Comparison of ENCODE assay signal across 8 mouse cellular contexts in the genomic region with DNA sequence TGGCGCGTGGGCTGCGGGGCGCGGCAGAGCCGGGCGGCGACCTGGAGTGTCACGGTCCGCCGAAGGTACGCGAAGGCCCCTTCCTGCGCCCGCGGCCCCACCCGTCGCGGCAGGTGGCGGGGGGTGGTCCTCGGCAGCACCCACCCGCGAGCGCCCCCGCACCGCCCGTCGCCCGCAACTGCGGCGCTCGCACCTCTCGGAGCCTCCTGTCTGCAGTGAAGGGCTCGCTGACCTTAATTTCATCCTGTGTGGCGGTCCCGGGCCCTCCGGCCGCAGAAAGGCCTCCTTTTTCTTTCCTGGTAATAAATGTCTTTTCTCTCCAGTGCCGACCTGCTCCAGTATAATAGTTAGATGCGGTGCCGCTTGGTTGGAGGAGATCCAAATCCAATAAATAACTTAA. TPM values are rescaled to one million over a fixed set of nuclear protein-coding genes. Genes with fewer than 3 reads are reported as not detected.
DNase-seq lines count a peak whose midpoint lies in the region; ATAC-seq and TF ChIP-seq lines count a peak whose summit lies in the region.

No protein-coding gene starts in this region.

- H3K4me1 ChIP-seq in embryonic facial prominence, embryonic 12.5 days, result peaks cover 30% of the 10 kb centered on the region
- peaks cover 40% of the 10 kb centered on the region for H3K4me1 ChIP-seq in heart, embryonic 16.5 days (ENCODE audit: control insufficient read depth, insufficient read depth, low read length)
- peaks cover 15% of the 10 kb centered on the region for H3K4me1 ChIP-seq in lung, embryonic 14.5 days (ENCODE audit: insufficient read depth)

- peak overlapping the region; percentile 83 for H3K4me3 ChIP-seq in embryonic facial prominence, embryonic 12.5 days
- peak overlapping the region; percentile 88 for H3K4me3 ChIP-seq in heart, embryonic 16.5 days (ENCODE audit: low read length)
- H3K4me3 ChIP-seq in lung, embryonic 14.5 days (ENCODE audit: low read depth, low read length), result peak overlapping the region; percentile 94

- H3K4me2 ChIP-seq in embryonic facial prominence, embryonic 12.5 days (replicated peaks), result peak overlapping the region; percentile 61
- H3K4me2 ChIP-seq in heart, embryonic 16.5 days (ENCODE audit: low read depth, low read length), result peak overlapping the region; percentile 72
- peak overlapping the region; percentile 66 for H3K4me2 ChIP-seq in lung, embryonic 14.5 days

- peak overlapping the region; percentile 86 for H3K27ac ChIP-seq in embryonic facial prominence, embryonic 12.5 days
- peak overlapping the region; percentile 94 for H3K27ac ChIP-seq in heart, embryonic 16.5 days (ENCODE audit: low read length)
- H3K27ac ChIP-seq in lung, embryonic 14.5 days (ENCODE audit: low read depth), result peak overlapping the region; percentile 95

- WGBS in embryonic facial prominence, embryonic 12.5 days, result 2% methylated on average over 28 of the region's 41 CpGs
- 1% methylated on average over 31 of the region's 41 CpGs for WGBS in heart, embryonic 16.5 days
- WGBS in lung, embryonic 14.5 days, result 0% methylated on average over 41 of the region's 41 CpGs

- DNase-seq in B cell, adult 2 months, result peak; percentile 57 to 61
- peak; percentile 44 for DNase-seq in T-cell, adult 2 months (ENCODE audit: low spot score)
- DNase-seq in kidney, postnatal 4 days, result peak; percentile 63 to 72
- DNase-seq in lung, embryonic 14.5 days, result peak; percentile 52
- DNase-seq in right cerebral cortex, adult 2 months (ENCODE audit: low spot score in 2 of 2), result peak; percentile 41 to 50
- DNase-seq in urinary bladder, postnatal 4 days (ENCODE audit: low spot score in 2 of 2), result peak; percentile 37 to 59

- peak; percentile 13; the same call in 1 of the 2 replicates for ATAC-seq in embryonic facial prominence, embryonic 12.5 days (ENCODE audit: insufficient number of reproducible peaks, insufficient read depth, low FRiP score, low TSS enrichment)
- peak; percentile 11; the same call in 1 of the 2 replicates for ATAC-seq in heart, embryonic 16.5 days (replicated peaks; ENCODE audit: extremely low read depth, insufficient read depth, low FRiP score)
- ATAC-seq in lung, embryonic 14.5 days (ENCODE audit: insufficient read depth), result peak; percentile 11; the same call in 1 of the 2 replicates

- H3K27me3 ChIP-seq in embryonic facial prominence, embryonic 12.5 days, result no peaks in the 10 kb centered on the region
- H3K27me3 ChIP-seq in heart, embryonic 16.5 days (ENCODE audit: control insufficient read depth, insufficient read depth, low read length), result no peaks in the 10 kb centered on the region
- no peaks in the 10 kb centered on the region for H3K27me3 ChIP-seq in lung, embryonic 14.5 days (ENCODE audit: insufficient read depth, low read length)

- H3K9ac ChIP-seq in embryonic facial prominence, embryonic 12.5 days, result peak overlapping the region; percentile 90
- H3K9ac ChIP-seq in heart, embryonic 16.5 days (ENCODE audit: low read length), result peak overlapping the region; percentile 97
- H3K9ac ChIP-seq in lung, embryonic 14.5 days, result peak overlapping the region; percentile 94

- H3K9me3 ChIP-seq in embryonic facial prominence, embryonic 12.5 days, result no peaks in the 10 kb centered on the region
- H3K9me3 ChIP-seq in heart, embryonic 16.5 days (replicated peaks; ENCODE audit: control insufficient read depth, low read length), result no peaks in the 10 kb centered on the region
- H3K9me3 ChIP-seq in lung, embryonic 14.5 days (ENCODE audit: low read depth, low read length), result no peaks in the 10 kb centered on the region

- peaks cover 18% of the 10 kb centered on the region for H3K36me3 ChIP-seq in embryonic facial prominence, embryonic 12.5 days
- H3K36me3 ChIP-seq in heart, embryonic 16.5 days (ENCODE audit: control insufficient read depth, insufficient read depth), result 0 out of 2 replicates have a peak, but pooled peaks cover 3% of the 10 kb centered on the region
- H3K36me3 ChIP-seq in lung, embryonic 14.5 days (ENCODE audit: insufficient read depth), result peaks cover 21% of the 10 kb centered on the region

- TF ChIP-seq CTCF in lung, embryonic 14.5 days (IDR thresholded peaks at IDR 0.05; ENCODE audit: low read depth), result no peak

RNA-seq across cellular contexts. Expression of gene Sptan1, which starts 0.5 kb away (rescaled TPM):
- 101 and 103 TPM in 2 replicates for polyA plus RNA-seq in embryonic facial prominence, embryonic 12.5 days (2016; fragmentation: Nextera tagmentation; extraction: Ambion mirVana)
- 93.0 and 113 TPM in 2 replicates for polyA plus RNA-seq in heart, embryonic 16.5 days (2015; fragmentation: Nextera tagmentation; extraction: Ambion mirVana)
- 149 and 154 TPM in 2 replicates for polyA plus RNA-seq in lung, embryonic 14.5 days (2014; fragmentation: Nextera tagmentation; extraction: Ambion mirVana)

RNA-seq across cellular contexts. Expression of gene Gle1, which starts 30.7 kb away (rescaled TPM):
- polyA plus RNA-seq in embryonic facial prominence, embryonic 12.5 days (2016; fragmentation: Nextera tagmentation; extraction: Ambion mirVana), result 69.3 and 72.3 TPM in 2 replicates
- 40.0 and 40.3 TPM in 2 replicates for polyA plus RNA-seq in heart, embryonic 16.5 days (2015; fragmentation: Nextera tagmentation; extraction: Ambion mirVana)
- 59.0 and 64.0 TPM in 2 replicates for polyA plus RNA-seq in lung, embryonic 14.5 days (2014; fragmentation: Nextera tagmentation; extraction: Ambion mirVana)

Comparison
In these comparisons a context has a peak if more than half of its experiments do, and no peak if none do; other contexts are left out.
1. Peak in every context shown above with its lines: DNase-seq, ATAC-seq, H3K4me3 ChIP-seq and H3K27ac ChIP-seq.